Mouse (Mus musculus) adrenal gland, postnatal 36 days (tissue): Measurements from ENCODE around the gene Sco1. TPM values are rescaled to one million over a fixed set of nuclear protein-coding genes. Genes with fewer than 3 reads are reported as not detected.

Source experiments
- microRNA-seq: library from miRNA; unstranded; fragments of <30 nt; microRNA quantifications from one replicate; pipeline ENCODE4 v1.2.0, GENCODE M21; 2021
- total RNA-seq, 2 experiments: library from RNA; stranded (reverse); gene quantifications; 2 replicates each; pipeline ENCODE4 v1.2.3; 2021

Gene Sco1
- total RNA-seq, 2 experiments from 2014 or later: 21.9 to 22.4 TPM

Small RNA genes lying within 50 kb of the gene (microRNA-seq; reads per million reads assigned to microRNA genes)
- gene Mir6923: not detected

Other genes with a start within 250 kb of the Sco1 start
- gene Pirt, start 140.7 kb upstream of the Sco1 start, total RNA-seq: 1 to 10 TPM; 6.9 to 7.9 TPM
- not detected for gene Tmem238l, start 96.0 kb upstream of the Sco1 start, total RNA-seq
- 10 to 100 TPM in 1 of 2 experiments, 1 to 10 TPM in 1; 5.8 to 10.2 TPM for gene Tmem220, start 27.5 kb upstream of the Sco1 start, total RNA-seq
- gene Adprm, start 76 bp upstream of the Sco1 start, total RNA-seq: 10 to 100 TPM; 22.3 to 22.4 TPM
- under 1 TPM; 0.03 to 0.07 TPM for gene Myh3, start 25.6 kb downstream of the Sco1 start, total RNA-seq
- under 1 TPM in 1 of 2 experiments, not detected in 1; 0.20 TPM for gene Myh2, start 118.4 kb downstream of the Sco1 start, total RNA-seq
- gene Myh1, start 147.4 kb downstream of the Sco1 start, total RNA-seq: under 1 TPM; 0.10 to 0.20 TPM
- gene Myh4, start 185.4 kb downstream of the Sco1 start, total RNA-seq: not detected
- not detected for gene Myh8, start 224.5 kb downstream of the Sco1 start, total RNA-seq